Mouse (Mus musculus): Measurements from ENCODE around the gene Rhbdd2.

- TF ChIP-seq TAL1 (IDR thresholded peaks at IDR 0.05; ENCODE audit: low read length) (no peak), GATA1 (IDR thresholded peaks at IDR 0.05; ENCODE audit: low read length) (no peak)
Observed at GRCm38 (mm10) chr5:135670881-135671280, 38.5 kb downstream of the Rhbdd2 start.

Data from erythroblast, embryonic 14.5 days (primary cell).